Mouse (Mus musculus) C2C12 (cell line): ENCODE results near the gene Gm9964. TPM values are rescaled to one million over a fixed set of nuclear protein-coding genes. Genes with fewer than 3 reads are reported as not detected.
A peak's percentile ranks its signal among the peaks of the same experiment; 100 is the strongest.
"Not testable (repeated sequence)": the region's sequence is repeated elsewhere in the genome, so short reads cannot be mapped to it uniquely, and the experiment has no call there.

Experiments
- H3K27me3 ChIP-seq: one replicate; pipeline ENCODE4 v1.6.1; 2011; ENCODE audit not compliant: control insufficient read depth, insufficient read depth, insufficient read length
- H3K36me3 ChIP-seq: one replicate; pipeline ENCODE4 v1.6.1; 2011; ENCODE audit not compliant: control insufficient read depth, insufficient read depth
- H3K4me3 ChIP-seq: one replicate; pipeline ENCODE4 v1.5.1; 2011; ENCODE audit warnings: mild to moderate bottlenecking, control low read depth; ENCODE audit not compliant: poor library complexity, insufficient read depth, severe bottlenecking
- H3K79me2 ChIP-seq: one replicate; pipeline ENCODE4 v1.6.1; 2011; ENCODE audit not compliant: control insufficient read depth, insufficient read depth
- H3K79me3 ChIP-seq: one replicate; pipeline ENCODE4 v1.6.1; 2011; ENCODE audit warnings: low read depth, control low read depth
- H3ac ChIP-seq: one replicate; pipeline ENCODE3; 2011; ENCODE audit warnings: low read depth; ENCODE audit not compliant: control insufficient read depth, insufficient read length
- CEBPB ChIP-seq: IDR thresholded peaks from one replicate; pipeline ENCODE4 v1.6.1; 2011; ENCODE audit warnings: low read depth, mild to moderate bottlenecking, control low read depth, moderate library complexity
- CTCF ChIP-seq: IDR thresholded peaks from one replicate; pipeline ENCODE4 v1.5.1; 2011; ENCODE audit not compliant: control insufficient read depth, insufficient read depth, insufficient read length
- FOSL1 ChIP-seq: IDR thresholded peaks from one replicate; pipeline ENCODE4 v1.8.0; 2011; ENCODE audit warnings: mild to moderate bottlenecking, low read length; ENCODE audit not compliant: poor library complexity, insufficient read depth, severe bottlenecking
- MAX ChIP-seq: IDR thresholded peaks from one replicate; pipeline ENCODE4 v1.6.1; 2011; ENCODE audit warnings: mild to moderate bottlenecking, control low read depth
- MYOD1 ChIP-seq: IDR thresholded peaks from one replicate; pipeline ENCODE4 v1.6.1; 2011; ENCODE audit warnings: low read depth; ENCODE audit not compliant: control insufficient read depth, insufficient read length
- MYOG ChIP-seq: IDR thresholded peaks from one replicate; pipeline ENCODE4 v1.6.1; 2011; ENCODE audit not compliant: control insufficient read depth, insufficient read length; ENCODE audit errors: extremely low read depth
- USF1 ChIP-seq: IDR thresholded peaks from one replicate; pipeline ENCODE4 v1.6.1; 2011; ENCODE audit warnings: low read depth, mild to moderate bottlenecking, control low read depth, moderate library complexity
- polyA plus RNA-seq: library from polyadenylated mRNA; unstranded; fragments of >200 nt; fragmentation: generic; extraction: Trizol; gene quantifications from one replicate; pipeline ENCODE4 v1.2.1, GENCODE M21; 2012; ENCODE audit warnings: missing spikeins

Gene Gm9964
- polyA plus RNA-seq, 1 experiment = not detected

GRCm38 (mm10) chr11:79305697-79306340, 9.1 kb upstream of the Gm9964 start:
- H3ac ChIP-seq = peak overlapping the region; percentile 13
- peak; percentile 79 for TF ChIP-seq FOSL1
- TF ChIP-seq CEBPB = no peak
- TF ChIP-seq MYOG = no peak
- TF ChIP-seq MYOD1 = no peak
- peak; percentile 40 for TF ChIP-seq MAX
- TF ChIP-seq CTCF = no peak
- TF ChIP-seq USF1 = no peak

GRCm38 (mm10) chr11:79304245-79304644, 7.5 kb upstream of the Gm9964 start:
- not testable (repeated sequence) for H3ac ChIP-seq, H3K27me3 ChIP-seq, H3K36me3 ChIP-seq, H3K79me3 ChIP-seq, H3K79me2 ChIP-seq, H3K4me3 ChIP-seq

More at GRCm38 (mm10) chr11:79305697-79306340, 9.1 kb upstream of the Gm9964 start:
- Histone ChIP-seq H3K36me3 (no peaks in the 10 kb centered on the region), H3K79me3 (no peaks in the 10 kb centered on the region), H3K27me3 (no peaks in the 10 kb centered on the region), H3K4me3 (no peak overlapping the region), H3K79me2 (no peaks in the 10 kb centered on the region)

GRCm38 (mm10) chr11:79303109-79303508, 6.4 kb upstream of the Gm9964 start:
- Histone ChIP-seq H3K4me3 (no peak overlapping the region), H3K79me3 (no peaks in the 10 kb centered on the region)

GRCm38 (mm10) chr11:79299719-79300431, 3.2 kb upstream of the Gm9964 start:
- Histone ChIP-seq H3K79me3 (no peaks in the 10 kb centered on the region), H3K4me3 (no peak overlapping the region), H3K27me3 (no peaks in the 10 kb centered on the region), H3K79me2 (no peaks in the 10 kb centered on the region), H3ac (no peak overlapping the region), H3K36me3 (no peaks in the 10 kb centered on the region)
- TF ChIP-seq FOSL1 (no peak), MAX (no peak), MYOD1 (no peak), MYOG (no peak), CEBPB (no peak), CTCF (no peak), USF1 (no peak)

More at GRCm38 (mm10) chr11:79303109-79303508, 6.4 kb upstream of the Gm9964 start:
- H3ac ChIP-seq = no peak overlapping the region
- TF ChIP-seq MYOD1 = no peak
- no peak for TF ChIP-seq FOSL1
- no peak for TF ChIP-seq USF1
- no peak for TF ChIP-seq MYOG
- TF ChIP-seq CTCF = no peak
- TF ChIP-seq MAX = no peak
- no peak for TF ChIP-seq CEBPB
- no peaks in the 10 kb centered on the region for H3K79me2 ChIP-seq
- H3K36me3 ChIP-seq = no peaks in the 10 kb centered on the region
- no peaks in the 10 kb centered on the region for H3K27me3 ChIP-seq

- no peak overlapping the region for H3K4me3 ChIP-seq
- TF ChIP-seq CTCF (peak; percentile 7), MAX (no peak)
- no peaks in the 10 kb centered on the region for H3K36me3 ChIP-seq
- H3K79me3 ChIP-seq = no peaks in the 10 kb centered on the region
- H3K27me3 ChIP-seq = no peaks in the 10 kb centered on the region
- H3ac ChIP-seq = no peak overlapping the region
- no peaks in the 10 kb centered on the region for H3K79me2 ChIP-seq
Measured at GRCm38 (mm10) chr11:79296167-79296566, 539 bp downstream of the Gm9964 start.

GRCm38 (mm10) chr11:79293971-79294370, 2.7 kb downstream of the Gm9964 start:
- Histone ChIP-seq H3K79me2 (no peaks in the 10 kb centered on the region), H3K4me3 (no peak overlapping the region), H3K79me3 (no peaks in the 10 kb centered on the region), H3K36me3 (no peaks in the 10 kb centered on the region), H3K27me3 (no peaks in the 10 kb centered on the region), H3ac (no peak overlapping the region)
- no peak for TF ChIP-seq MAX
- no peak for TF ChIP-seq MYOG
- TF ChIP-seq MYOD1 = no peak
- TF ChIP-seq FOSL1 = no peak
- TF ChIP-seq USF1 = no peak
- TF ChIP-seq CEBPB = no peak
- no peak for TF ChIP-seq CTCF
